Mouse (Mus musculus): ENCODE results near the gene Rps13.
"Not testable (repeated sequence)": the region's sequence is repeated elsewhere in the genome, so short reads cannot be mapped to it uniquely, and the experiment has no call there.

DNA sequence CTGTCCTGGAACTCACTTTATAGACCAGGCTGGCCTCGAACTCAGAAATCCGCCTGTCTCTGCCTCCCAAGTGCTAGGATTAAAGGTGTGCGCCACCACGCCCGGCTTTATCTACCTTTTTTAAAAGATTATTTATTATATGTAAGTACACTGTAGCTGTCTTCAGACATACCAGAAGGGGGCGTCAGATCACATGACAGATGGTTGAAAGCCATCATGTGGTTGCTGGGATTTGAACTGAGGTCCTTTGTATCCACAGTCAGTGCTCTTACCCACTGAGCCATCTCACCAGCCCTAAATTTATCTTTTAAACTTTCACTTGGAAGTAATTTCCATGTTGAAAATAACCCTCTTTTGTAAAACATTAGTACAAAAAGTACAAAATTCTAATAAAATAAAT, 45.2 kb upstream of the Rps13 start:
- TF ChIP-seq POLR2A (IDR thresholded peaks at IDR 0.05; ENCODE audit: extremely low read depth, insufficient read depth, low read length); CTCF (IDR thresholded peaks at IDR 0.05; ENCODE audit: low read depth, low read length): not testable (repeated sequence)

All from liver, adult 2 months (tissue).